Mouse (Mus musculus) CH12.LX (cell line): ENCODE measurements around the gene Ascl1. TPM values are rescaled to one million over a fixed set of nuclear protein-coding genes. Genes with fewer than 3 reads are reported as not detected.

Experiments used
- DNase-seq: peaks from one replicate; pipeline ENCODE4 v3.0.0-alpha.2; 2013; ENCODE audit errors: extremely low read depth
- H3K27ac ChIP-seq: 2 replicates; pipeline ENCODE4 v1.5.1; 2012; ENCODE audit warnings: low read depth, mild to moderate bottlenecking, control low read depth, moderate library complexity; ENCODE audit not compliant: insufficient read depth
- H3K27me3 ChIP-seq: replicated peaks from 2 replicates; pipeline ENCODE3; 2012; ENCODE audit warnings: inconsistent platforms
- H3K36me3 ChIP-seq, 2 experiments: replicated peaks in 1 of 2; 2 replicates each; pipeline versions ENCODE3 to v1.6.1; 2012; ENCODE audit warnings: inconsistent platforms in 1 of 2, low read length in 1 of 2, mild to moderate bottlenecking in 1 of 2, mixed read lengths in 1 of 2, moderate library complexity in 1 of 2; ENCODE audit not compliant: control insufficient read depth in 1 of 2, insufficient read depth in 1 of 2
- H3K4me1 ChIP-seq, 2 experiments: 2 replicates each; pipeline ENCODE4 v1.6.1; 2012; ENCODE audit warnings: inconsistent platforms in 1 of 2, moderate library complexity in 1 of 2; ENCODE audit not compliant: insufficient read depth in 2 of 2, control insufficient read depth in 1 of 2
- H3K4me2 ChIP-seq: 2 replicates; pipeline ENCODE4 v1.6.1; 2012; ENCODE audit warnings: low read depth, mild to moderate bottlenecking, control low read depth; ENCODE audit not compliant: poor library complexity, insufficient read depth, severe bottlenecking
- H3K4me3 ChIP-seq, 3 experiments: fragments of 150-350 bp in 1 of 3; sonication (generic) in 1 of 3; replicated peaks in 1 of 3; 2 replicates each; pipeline versions ENCODE3 to v1.5.1; 2011 to 2012; ENCODE audit warnings: low read depth in 2 of 3, low read length in 2 of 3, mild to moderate bottlenecking in 2 of 3, moderate library complexity in 2 of 3, control low read depth in 1 of 3, improper control_type of control experiment in 1 of 3, inconsistent platforms in 1 of 3, mixed read lengths in 1 of 3; ENCODE audit not compliant: poor library complexity in 1 of 3
- H3K79me2 ChIP-seq: replicated peaks from 2 replicates; pipeline ENCODE4 v1.6.1; 2012; ENCODE audit warnings: mild to moderate bottlenecking, moderate library complexity; ENCODE audit not compliant: control insufficient read depth, poor library complexity, insufficient read depth, severe bottlenecking; ENCODE audit errors: extremely low read depth
- H3K9ac ChIP-seq: 2 replicates; pipeline ENCODE4 v1.6.1; 2012; ENCODE audit warnings: low read depth, mild to moderate bottlenecking, control low read depth, moderate library complexity; ENCODE audit not compliant: insufficient read depth
- H3K9me3 ChIP-seq: replicated peaks from 2 replicates; pipeline ENCODE3; 2012; ENCODE audit warnings: low read length, inconsistent platforms, mixed read lengths
- BHLHE40 ChIP-seq: IDR thresholded peaks from 2 replicates; pipeline ENCODE4 v1.6.1; 2011; ENCODE audit warnings: mild to moderate bottlenecking, low read depth, low read length, improper control_type of control experiment
- CHD2 ChIP-seq: IDR thresholded peaks from 2 replicates; pipeline ENCODE4 v1.6.1; 2011; ENCODE audit warnings: low read length, improper control_type of control experiment
- CTCF ChIP-seq, 2 experiments: IDR thresholded peaks in 1 of 2; conservative IDR thresholded peaks in 1 of 2; 2 replicates each; pipeline ENCODE4 v1.5.1; 2011 to 2012; ENCODE audit warnings: low read depth in 2 of 2, low read length in 2 of 2, improper control_type of control experiment in 1 of 2, inconsistent platforms in 1 of 2, mild to moderate bottlenecking in 1 of 2, moderate library complexity in 1 of 2
- E2F4 ChIP-seq: IDR thresholded peaks from 2 replicates; pipeline ENCODE4 v1.6.1; 2011; ENCODE audit warnings: low read depth, low read length, improper control_type of control experiment; ENCODE audit not compliant: insufficient replicate concordance
- ELF1 ChIP-seq: IDR thresholded peaks from 2 replicates; pipeline ENCODE4 v1.6.1; 2014; ENCODE audit warnings: low read depth, mild to moderate bottlenecking, inconsistent platforms, low read length, improper control_type of control experiment
- EP300 ChIP-seq: IDR thresholded peaks from 2 replicates; pipeline ENCODE4 v1.6.1; 2011; ENCODE audit warnings: low read length, improper control_type of control experiment
- HCFC1 ChIP-seq: IDR thresholded peaks from 2 replicates; pipeline ENCODE4 v1.6.1; 2012; ENCODE audit warnings: low read depth, mild to moderate bottlenecking, inconsistent platforms, low read length, improper control_type of control experiment
- MXI1 ChIP-seq: IDR thresholded peaks from 2 replicates; pipeline ENCODE4 v1.6.1; 2011; ENCODE audit warnings: mild to moderate bottlenecking, low read depth, low read length, improper control_type of control experiment
- NELFE ChIP-seq: IDR thresholded peaks from 2 replicates; pipeline ENCODE4 v1.6.1; 2011; ENCODE audit warnings: low read depth, low read length, improper control_type of control experiment
- POLR2A ChIP-seq: IDR thresholded peaks from 2 replicates; pipeline ENCODE4 v1.6.1; 2011; ENCODE audit warnings: low read depth, mild to moderate bottlenecking, improper control_type of control experiment, low read length
- POLR2AphosphoS2 ChIP-seq: IDR thresholded peaks from 2 replicates; pipeline ENCODE4 v1.6.1; 2011; ENCODE audit warnings: low read depth, low read length, improper control_type of control experiment
- RAD21 ChIP-seq: IDR thresholded peaks from 2 replicates; pipeline ENCODE4 v1.6.1; 2011; ENCODE audit warnings: low read depth, mild to moderate bottlenecking, low read length, improper control_type of control experiment, moderate library complexity
- SIN3A ChIP-seq: IDR thresholded peaks from 2 replicates; pipeline ENCODE4 v1.6.1; 2012; ENCODE audit warnings: low read length, improper control_type of control experiment, inconsistent platforms
- TBP ChIP-seq: conservative IDR thresholded peaks from 2 replicates; pipeline ENCODE4 v1.6.1; 2011; ENCODE audit warnings: low read depth, low read length, improper control_type of control experiment
- TCF12 ChIP-seq: IDR thresholded peaks from 2 replicates; pipeline ENCODE4 v1.6.1; 2014; ENCODE audit warnings: low read depth, mild to moderate bottlenecking, inconsistent platforms, low read length, improper control_type of control experiment
- USF1 ChIP-seq: IDR thresholded peaks from 2 replicates; pipeline ENCODE4 v1.6.1; 2014; ENCODE audit warnings: low read depth, mild to moderate bottlenecking, inconsistent platforms, low read length, improper control_type of control experiment
- USF2 ChIP-seq: conservative IDR thresholded peaks from 2 replicates; pipeline ENCODE4 v1.6.1; 2011; ENCODE audit warnings: low read depth, low read length, improper control_type of control experiment
- ZKSCAN1 ChIP-seq: IDR thresholded peaks from 2 replicates; pipeline ENCODE4 v1.6.1; 2012; ENCODE audit warnings: low read depth, inconsistent platforms, low read length, improper control_type of control experiment, borderline replicate concordance
- ZMIZ1 ChIP-seq: IDR thresholded peaks from 2 replicates; pipeline ENCODE4 v1.6.1; 2012; ENCODE audit warnings: low read depth, mild to moderate bottlenecking, inconsistent platforms, low read length, improper control_type of control experiment
- dilution Hi-C: fragments of 300-500 bp; cut with MboI; formaldehyde crosslinking; loops from 2 replicates; pipeline ENCODE4 v1.14.3; 2020; ENCODE audit warnings: low sequenced_read_pairs; ENCODE audit not compliant: extremely low pct_unique_long_range_greater_than_20kb, extremely low pct_ligation_motif_present
- in situ Hi-C: fragments of 300-500 bp; cut with MboI; formaldehyde crosslinking; loops from 3 replicates; pipeline ENCODE4 v1.14.3; 2019; ENCODE audit warnings: low sequenced_read_pairs, low pct_ligation_motif_present, low pct_unique_long_range_greater_than_20kb, mixed read lengths
- polyA plus RNA-seq: library from polyadenylated mRNA; unstranded; fragments of >175 nt; gene quantifications from 2 replicates; pipeline ENCODE4 v1.2.1, GENCODE M21; 2012; ENCODE audit warnings: low read depth; ENCODE audit not compliant: insufficient read length
- total RNA-seq, 2 experiments: library from RNA; depleted of rRNA; stranded (reverse); fragments of 300-350 nt in 1 of 2; fragments of >200 nt in 1 of 2; gene quantifications; 2 replicates each; pipeline ENCODE4 v1.2.3; 2012 to 2014

The Ascl1 gene
- total and polyA plus RNA-seq, 3 experiments: not detected

DNA sequence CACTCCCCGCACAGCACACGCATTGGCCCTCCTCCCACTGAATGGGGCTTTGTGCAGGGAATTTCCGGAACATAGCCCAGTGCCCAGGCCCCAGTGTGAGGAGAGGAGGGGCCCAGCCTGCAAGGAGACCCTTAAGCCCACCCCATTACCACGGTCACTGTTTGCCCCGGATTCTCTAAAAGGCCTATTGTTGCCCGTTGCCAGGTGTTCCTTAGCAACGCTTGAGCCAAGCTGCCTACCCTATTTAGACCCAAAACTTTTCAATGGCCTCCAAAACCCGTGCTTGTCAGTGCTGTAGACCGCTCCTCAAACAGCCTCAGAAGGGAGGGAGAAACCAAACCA, 45.7 kb downstream of the Ascl1 start:
- H3K4me2 ChIP-seq: no peak overlapping the region
- H3K79me2 ChIP-seq: no peaks in the 10 kb centered on the region
- no peak overlapping the region for H3K4me3 ChIP-seq
- no peaks in the 10 kb centered on the region for H3K27me3 ChIP-seq
- no peak overlapping the region for H3K27ac ChIP-seq
- H3K9ac ChIP-seq: no peak overlapping the region
- peaks cover 5 to 9% of the 10 kb centered on the region in 2 experiments; a peak in 3 of 4 replicates for H3K4me1 ChIP-seq
- TF ChIP-seq USF2 (no peak), POLR2AphosphoS2 (no peak)
- dilution Hi-C loops (no loop called here), in situ Hi-C loops (no loop called here)
- no peaks in the 10 kb centered on the region for H3K36me3 ChIP-seq
- H3K9me3 ChIP-seq: no peaks in the 10 kb centered on the region
- DNase-seq: no peak

GRCm38 (mm10) chr10:87446829-87447753, 46.4 kb downstream of the Ascl1 start:
- H3K27me3 ChIP-seq: no peaks in the 10 kb centered on the region
- DNase-seq: no peak
- H3K4me2 ChIP-seq: no peak overlapping the region
- H3K79me2 ChIP-seq: no peaks in the 10 kb centered on the region
- H3K9ac ChIP-seq: no peak overlapping the region
- in situ Hi-C loops (no loop called here), dilution Hi-C loops (no loop called here)
- H3K27ac ChIP-seq: no peak overlapping the region
- no peaks in the 10 kb centered on the region for H3K9me3 ChIP-seq
- no peaks in the 10 kb centered on the region for H3K36me3 ChIP-seq
- H3K4me3 ChIP-seq: no peak overlapping the region
- peaks cover 5 to 9% of the 10 kb centered on the region in 2 experiments; a peak in 3 of 4 replicates for H3K4me1 ChIP-seq
- TF ChIP-seq TCF12 (no peak), MXI1 (no peak), POLR2A (no peak), ZKSCAN1 (no peak), ELF1 (no peak), HCFC1 (no peak), SIN3A (no peak), BHLHE40 (no peak), RAD21 (no peak), TBP (no peak), CTCF (conservative IDR thresholded peaks at IDR 0.05 in 1 of 2, IDR thresholded peaks at IDR 0.05 in 1 of 2; ENCODE audit: low read depth in 2 of 2, low read length in 2 of 2) (no peak), E2F4 (no peak), ZMIZ1 (no peak), USF1 (no peak), CHD2 (no peak), EP300 (no peak), NELFE (no peak)
